Mouse (Mus musculus): ENCODE measurements around the gene Clstn1. TPM values are rescaled to one million over a fixed set of nuclear protein-coding genes. Genes with fewer than 3 reads are reported as not detected.

Clstn1 gene
- polyA plus RNA-seq, 1 experiment from 2014 or later, result 36.1 TPM

GRCm38 (mm10) chr4:149675378-149676261, 89.4 kb downstream of the Clstn1 start:
- Histone ChIP-seq H3K4me1 (ENCODE audit: control insufficient read depth, insufficient read depth, low read length) (no peaks in the 10 kb centered on the region), H3K4me2 (ENCODE audit: low read length) (peak overlapping the region; percentile 88), H3K36me3 (ENCODE audit: control insufficient read depth, insufficient read depth, low read length) (no peaks in the 10 kb centered on the region), H3K27ac (ENCODE audit: low read depth, low read length) (peak overlapping the region; percentile 63; the same call in 1 of the 2 replicates), H3K9me3 (replicated peaks; ENCODE audit: control insufficient read depth, low read length) (no peaks in the 10 kb centered on the region), H3K4me3 (ENCODE audit: low read depth, low read length) (peak overlapping the region; percentile 66), H3K9ac (ENCODE audit: low read length) (peak overlapping the region; percentile 78), H3K27me3 (replicated peaks; ENCODE audit: control insufficient read depth, insufficient read depth, low read length) (0 out of 2 replicates have a peak, but pooled peaks cover 7% of the 10 kb centered on the region)
- ATAC-seq, result peak; percentile 93
- DNase-seq (ENCODE audit: low spot score), result peak; percentile 69
- under 1% methylated on average over 58 of the region's 60 CpGs for WGBS

- H3K4me3 ChIP-seq (ENCODE audit: low read depth, low read length), result no peak overlapping the region
Observed at GRCm38 (mm10) chr4:149678006-149678405, 91.7 kb downstream of the Clstn1 start.

GRCm38 (mm10) chr4:149679056-149679770, 92.9 kb downstream of the Clstn1 start:
- Histone ChIP-seq H3K36me3 (ENCODE audit: control insufficient read depth, insufficient read depth, low read length) (no peaks in the 10 kb centered on the region), H3K4me2 (ENCODE audit: low read length) (no peak overlapping the region), H3K9me3 (replicated peaks; ENCODE audit: control insufficient read depth, low read length) (no peaks in the 10 kb centered on the region), H3K27me3 (replicated peaks; ENCODE audit: control insufficient read depth, insufficient read depth, low read length) (0 out of 2 replicates have a peak, but pooled peaks cover 2% of the 10 kb centered on the region), H3K27ac (ENCODE audit: low read depth, low read length) (no peak overlapping the region), H3K4me3 (ENCODE audit: low read depth, low read length) (no peak overlapping the region), H3K4me1 (ENCODE audit: control insufficient read depth, insufficient read depth, low read length) (no peaks in the 10 kb centered on the region), H3K9ac (ENCODE audit: low read length) (no peak overlapping the region)
- ATAC-seq (no peak), DNase-seq (ENCODE audit: low spot score) (no peak)
- WGBS, result 77% methylated on average over 11 of the region's 11 CpGs

More at GRCm38 (mm10) chr4:149678006-149678405, 91.7 kb downstream of the Clstn1 start:
- H3K27me3 ChIP-seq (replicated peaks; ENCODE audit: control insufficient read depth, insufficient read depth, low read length), result 0 out of 2 replicates have a peak, but pooled peaks cover 7% of the 10 kb centered on the region
- no peaks in the 10 kb centered on the region for H3K4me1 ChIP-seq (ENCODE audit: control insufficient read depth, insufficient read depth, low read length)
- no peak overlapping the region for H3K9ac ChIP-seq (ENCODE audit: low read length)
- DNase-seq (ENCODE audit: low spot score), result no peak
- H3K9me3 ChIP-seq (replicated peaks; ENCODE audit: control insufficient read depth, low read length), result no peaks in the 10 kb centered on the region
- H3K36me3 ChIP-seq (ENCODE audit: control insufficient read depth, insufficient read depth, low read length), result no peaks in the 10 kb centered on the region
- no peak overlapping the region for H3K27ac ChIP-seq (ENCODE audit: low read depth, low read length)
- 42% methylated on average over 1 of the region's 1 CpGs for WGBS
- H3K4me2 ChIP-seq (ENCODE audit: low read length), result no peak overlapping the region
- ATAC-seq, result no peak

- ATAC-seq (no peak), DNase-seq (ENCODE audit: low spot score) (no peak)
- H3K36me3 ChIP-seq (ENCODE audit: control insufficient read depth, insufficient read depth, low read length), result no peaks in the 10 kb centered on the region
- no peak overlapping the region for H3K4me3 ChIP-seq (ENCODE audit: low read depth, low read length)
- no peak overlapping the region for H3K4me2 ChIP-seq (ENCODE audit: low read length)
- H3K27me3 ChIP-seq (replicated peaks; ENCODE audit: control insufficient read depth, insufficient read depth, low read length), result no peaks in the 10 kb centered on the region
- H3K27ac ChIP-seq (ENCODE audit: low read depth, low read length), result no peak overlapping the region
- no peaks in the 10 kb centered on the region for H3K9me3 ChIP-seq (replicated peaks; ENCODE audit: control insufficient read depth, low read length)
- H3K9ac ChIP-seq (ENCODE audit: low read length), result no peak overlapping the region
- H3K4me1 ChIP-seq (ENCODE audit: control insufficient read depth, insufficient read depth, low read length), result no peaks in the 10 kb centered on the region
- WGBS, result 6% methylated on average over 7 of the region's 7 CpGs
Observed at GRCm38 (mm10) chr4:149683875-149684274, 97.6 kb downstream of the Clstn1 start.

GRCm38 (mm10) chr4:149684841-149685623, 98.8 kb downstream of the Clstn1 start:
- Histone ChIP-seq H3K27ac (ENCODE audit: low read depth, low read length) (no peak overlapping the region), H3K27me3 (replicated peaks; ENCODE audit: control insufficient read depth, insufficient read depth, low read length) (no peaks in the 10 kb centered on the region), H3K4me1 (ENCODE audit: control insufficient read depth, insufficient read depth, low read length) (no peaks in the 10 kb centered on the region), H3K9ac (ENCODE audit: low read length) (no peak overlapping the region), H3K4me2 (ENCODE audit: low read length) (no peak overlapping the region), H3K9me3 (replicated peaks; ENCODE audit: control insufficient read depth, low read length) (no peaks in the 10 kb centered on the region), H3K4me3 (ENCODE audit: low read depth, low read length) (no peak overlapping the region), H3K36me3 (ENCODE audit: control insufficient read depth, insufficient read depth, low read length) (no peaks in the 10 kb centered on the region)
- DNase-seq (ENCODE audit: low spot score) (no peak), ATAC-seq (no peak)
- WGBS, result 84% methylated on average over 11 of the region's 11 CpGs

GRCm38 (mm10) chr4:149688861-149689260, 102.6 kb downstream of the Clstn1 start:
- no peaks in the 10 kb centered on the region for H3K36me3 ChIP-seq (ENCODE audit: control insufficient read depth, insufficient read depth, low read length)
- H3K4me2 ChIP-seq (ENCODE audit: low read length), result no peak overlapping the region
- H3K9me3 ChIP-seq (replicated peaks; ENCODE audit: control insufficient read depth, low read length), result no peaks in the 10 kb centered on the region
- H3K9ac ChIP-seq (ENCODE audit: low read length), result no peak overlapping the region
- ATAC-seq, result no peak
- H3K4me1 ChIP-seq (ENCODE audit: control insufficient read depth, insufficient read depth, low read length), result no peaks in the 10 kb centered on the region
- DNase-seq (ENCODE audit: low spot score), result no peak
- 72% methylated on average over 14 of the region's 14 CpGs for WGBS
- no peak overlapping the region for H3K4me3 ChIP-seq (ENCODE audit: low read depth, low read length)
- H3K27me3 ChIP-seq (replicated peaks; ENCODE audit: control insufficient read depth, insufficient read depth, low read length), result no peaks in the 10 kb centered on the region
- no peak overlapping the region for H3K27ac ChIP-seq (ENCODE audit: low read depth, low read length)

- Histone ChIP-seq H3K9me3 (replicated peaks; ENCODE audit: control insufficient read depth, low read length) (no peaks in the 10 kb centered on the region), H3K4me3 (ENCODE audit: low read depth, low read length) (no peak overlapping the region), H3K27me3 (replicated peaks; ENCODE audit: control insufficient read depth, insufficient read depth, low read length) (no peaks in the 10 kb centered on the region), H3K4me2 (ENCODE audit: low read length) (no peak overlapping the region), H3K4me1 (ENCODE audit: control insufficient read depth, insufficient read depth, low read length) (no peaks in the 10 kb centered on the region), H3K9ac (ENCODE audit: low read length) (no peak overlapping the region), H3K36me3 (ENCODE audit: control insufficient read depth, insufficient read depth, low read length) (no peaks in the 10 kb centered on the region), H3K27ac (ENCODE audit: low read depth, low read length) (no peak overlapping the region)
- DNase-seq (ENCODE audit: low spot score) (no peak), ATAC-seq (no peak)
- 84% methylated on average over 12 of the region's 12 CpGs for WGBS
Observed at GRCm38 (mm10) chr4:149689822-149690700, 103.8 kb downstream of the Clstn1 start.

GRCm38 (mm10) chr4:149690828-149691280, 104.6 kb downstream of the Clstn1 start:
- Histone ChIP-seq H3K4me3 (ENCODE audit: low read depth, low read length) (no peak overlapping the region), H3K27ac (ENCODE audit: low read depth, low read length) (no peak overlapping the region), H3K27me3 (replicated peaks; ENCODE audit: control insufficient read depth, insufficient read depth, low read length) (no peaks in the 10 kb centered on the region), H3K36me3 (ENCODE audit: control insufficient read depth, insufficient read depth, low read length) (no peaks in the 10 kb centered on the region), H3K9me3 (replicated peaks; ENCODE audit: control insufficient read depth, low read length) (no peaks in the 10 kb centered on the region), H3K9ac (ENCODE audit: low read length) (no peak overlapping the region), H3K4me2 (ENCODE audit: low read length) (no peak overlapping the region), H3K4me1 (ENCODE audit: control insufficient read depth, insufficient read depth, low read length) (no peaks in the 10 kb centered on the region)
- 97% methylated on average over 8 of the region's 8 CpGs for WGBS
- no peak for DNase-seq (ENCODE audit: low spot score)
- ATAC-seq, result no peak
